Mouse (Mus musculus): ENCODE data around the gene Hlx.

DNA sequence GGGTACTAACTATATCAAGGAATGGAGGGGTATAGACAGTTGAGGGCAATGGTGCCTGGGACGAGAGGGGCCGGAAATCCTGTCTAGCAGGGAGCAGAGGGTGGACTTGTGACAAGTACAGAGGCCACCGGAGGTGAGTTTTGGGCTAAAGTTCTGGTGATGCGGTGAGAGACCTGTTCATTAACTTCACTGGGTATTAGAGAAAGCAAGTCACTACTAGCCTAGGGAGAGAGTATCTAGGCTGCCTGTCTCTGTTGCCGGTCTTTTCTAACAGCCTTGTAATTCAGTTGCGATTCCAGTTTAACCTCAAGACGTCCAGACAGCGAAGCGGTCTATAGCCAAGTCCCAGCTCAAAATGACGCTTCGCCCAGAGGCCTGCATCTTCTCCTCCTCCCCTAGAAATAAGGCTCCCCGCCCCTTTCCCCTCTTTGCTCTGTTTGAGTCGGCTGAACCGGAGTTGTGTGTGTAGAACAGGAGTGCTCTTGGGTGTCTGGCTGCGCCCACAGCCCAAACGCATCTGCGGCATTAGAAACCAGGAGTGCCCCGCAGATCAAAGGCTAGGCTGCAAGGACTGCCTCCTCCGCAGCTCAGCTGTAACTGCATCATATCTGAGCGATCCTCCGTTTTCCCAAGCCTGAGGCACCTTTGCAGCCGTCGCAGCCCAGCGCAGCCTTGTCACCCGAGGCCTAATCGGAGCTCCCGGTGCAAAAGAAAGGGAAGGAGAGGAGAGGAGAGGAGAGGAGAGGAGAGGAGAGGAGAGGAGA lies 1.8 kb upstream of the Hlx start:
- TF ChIP-seq CTCF (IDR thresholded peaks at IDR 0.05; ENCODE audit: extremely low read depth, insufficient read depth, low read length), result no peak
- no peak for TF ChIP-seq POLR2A (IDR thresholded peaks at IDR 0.05; ENCODE audit: extremely low read depth, insufficient read depth, low read length)
